Mouse (Mus musculus) kidney, adult 2 months (tissue): ENCODE data around the gene Adgrl4. TPM values are rescaled to one million over a fixed set of nuclear protein-coding genes. Genes with fewer than 3 reads are reported as not detected.
A peak's percentile ranks its signal among the peaks of the same experiment; 100 is the strongest.

ENCODE experiments used
- DNase-seq: peaks from one replicate; pipeline ENCODE4 v3.0.0; 2021
- H3K27ac ChIP-seq: fragments of 200-500 bp; 2 replicates; pipeline ENCODE4 v1.5.1; 2012; ENCODE audit warnings: low read depth, low read length, control low read depth, inconsistent platforms; ENCODE audit not compliant: insufficient read depth
- H3K27me3 ChIP-seq: fragments of 200-500 bp; replicated peaks from 2 replicates; pipeline ENCODE4 v1.6.1; 2012; ENCODE audit warnings: mild to moderate bottlenecking, moderate library complexity, low read length, inconsistent platforms; ENCODE audit not compliant: control insufficient read depth, insufficient read depth
- H3K36me3 ChIP-seq: fragments of 200-500 bp; 2 replicates; pipeline ENCODE4 v1.6.1; 2012; ENCODE audit warnings: mild to moderate bottlenecking, moderate library complexity, low read length, inconsistent platforms; ENCODE audit not compliant: control insufficient read depth, insufficient read depth
- H3K4me1 ChIP-seq: fragments of 200-500 bp; 2 replicates; pipeline ENCODE4 v1.6.1; 2011; ENCODE audit warnings: low read length; ENCODE audit not compliant: control insufficient read depth, insufficient read depth
- H3K4me3 ChIP-seq: fragments of 200-500 bp; 2 replicates; pipeline ENCODE4 v1.5.1; 2011; ENCODE audit warnings: mild to moderate bottlenecking, low read depth, low read length, control low read depth; ENCODE audit not compliant: insufficient read depth
- CTCF ChIP-seq: fragments of 200-500 bp; conservative IDR thresholded peaks from 2 replicates; pipeline ENCODE4 v1.5.1; 2011; ENCODE audit warnings: low read depth, mild to moderate bottlenecking, control low read depth, low read length, moderate library complexity, mixed read lengths; ENCODE audit not compliant: insufficient read depth, insufficient read length
- POLR2A ChIP-seq: fragments of 200-500 bp; IDR thresholded peaks from one replicate; pipeline ENCODE4 v1.6.1; 2011; ENCODE audit warnings: low read depth, low read length, control low read depth
- WGBS: fragments of 180-500 bp; shearing (Covaris S2); methylation state at CpG from one replicate; pipeline ENCODE4 v1.1.7; 2018; 5-methylcytosine and 5-hydroxymethylcytosine counted together
- polyA plus RNA-seq: library from polyadenylated mRNA; depleted of rRNA; stranded (reverse); fragments of >200 nt; gene quantifications from 2 replicates; pipeline ENCODE4 v1.2.3, GENCODE M21; 2012

Adgrl4 gene
- polyA plus RNA-seq, 1 experiment: 35.1 TPM

- DNase-seq: peak; percentile 44
- no peaks in the 10 kb centered on the region for H3K36me3 ChIP-seq
- H3K4me3 ChIP-seq: no peak overlapping the region
- TF ChIP-seq CTCF (no peak), POLR2A (no peak)
- no peaks in the 10 kb centered on the region for H3K4me1 ChIP-seq
- no peaks in the 10 kb centered on the region for H3K27me3 ChIP-seq
- peak overlapping the region; percentile 44; the same call in 1 of the 2 replicates for H3K27ac ChIP-seq
- WGBS: 46% methylated on average over 12 of the region's 12 CpGs
Observed at GRCm38 (mm10) chr3:151417688-151418572, 19.8 kb upstream of the Adgrl4 start.

- peak; percentile 80 for DNase-seq
- 68% methylated on average over 9 of the region's 9 CpGs for WGBS
- peak overlapping the region; percentile 97 for H3K27ac ChIP-seq
- TF ChIP-seq POLR2A: no peak
- TF ChIP-seq CTCF: no peak
- no peak overlapping the region for H3K4me3 ChIP-seq
- no peaks in the 10 kb centered on the region for H3K36me3 ChIP-seq
- H3K4me1 ChIP-seq: no peaks in the 10 kb centered on the region
- no peaks in the 10 kb centered on the region for H3K27me3 ChIP-seq
Observed at GRCm38 (mm10) chr3:151424326-151425207, 13.1 kb upstream of the Adgrl4 start.

GRCm38 (mm10) chr3:151430106-151430505 lies 7.6 kb upstream of the Adgrl4 start:
- Histone ChIP-seq H3K27ac (no peak overlapping the region), H3K36me3 (no peaks in the 10 kb centered on the region), H3K4me1 (no peaks in the 10 kb centered on the region), H3K4me3 (no peak overlapping the region), H3K27me3 (no peaks in the 10 kb centered on the region)
- TF ChIP-seq CTCF: no peak
- no peak for TF ChIP-seq POLR2A
- 94% methylated on average over 3 of the region's 3 CpGs for WGBS
- DNase-seq: no peak

GRCm38 (mm10) chr3:151431507-151431906 lies 6.2 kb upstream of the Adgrl4 start:
- TF ChIP-seq CTCF (no peak), POLR2A (no peak)
- DNase-seq: no peak
- Histone ChIP-seq H3K4me1 (no peaks in the 10 kb centered on the region), H3K27me3 (no peaks in the 10 kb centered on the region), H3K36me3 (no peaks in the 10 kb centered on the region), H3K27ac (no peak overlapping the region), H3K4me3 (no peak overlapping the region)
- WGBS: 72% methylated on average over 2 of the region's 2 CpGs

GRCm38 (mm10) chr3:151438364-151438763 lies 677 bp downstream of the Adgrl4 start:
- Histone ChIP-seq H3K4me1 (no peaks in the 10 kb centered on the region), H3K36me3 (no peaks in the 10 kb centered on the region), H3K27ac (peak overlapping the region; percentile 81), H3K27me3 (no peaks in the 10 kb centered on the region), H3K4me3 (peak overlapping the region; percentile 53)
- no peak for DNase-seq
- WGBS: 74% methylated on average over 5 of the region's 5 CpGs
- TF ChIP-seq CTCF: no peak
- TF ChIP-seq POLR2A: no peak

- H3K27me3 ChIP-seq: no peaks in the 10 kb centered on the region
- peak overlapping the region; percentile 64 for H3K27ac ChIP-seq
- DNase-seq: peak; percentile 60
- peak overlapping the region; percentile 42 for H3K4me3 ChIP-seq
- 52% methylated on average over 2 of the region's 2 CpGs for WGBS
- H3K36me3 ChIP-seq: no peaks in the 10 kb centered on the region
- no peaks in the 10 kb centered on the region for H3K4me1 ChIP-seq
- TF ChIP-seq CTCF (no peak), POLR2A (no peak)
Observed at GRCm38 (mm10) chr3:151439976-151440375, 2.3 kb downstream of the Adgrl4 start.

- H3K27me3 ChIP-seq: no peaks in the 10 kb centered on the region
- no peaks in the 10 kb centered on the region for H3K4me1 ChIP-seq
- H3K4me3 ChIP-seq: no peak overlapping the region
- no peak for DNase-seq
- no peak overlapping the region for H3K27ac ChIP-seq
- WGBS: 70% methylated on average over 2 of the region's 2 CpGs
- H3K36me3 ChIP-seq: no peaks in the 10 kb centered on the region
- TF ChIP-seq POLR2A (no peak), CTCF (no peak)
Observed at GRCm38 (mm10) chr3:151442026-151442425, 4.3 kb downstream of the Adgrl4 start.
